8 mouse cellular contexts compared by ENCODE assay signal in the genomic region with DNA sequence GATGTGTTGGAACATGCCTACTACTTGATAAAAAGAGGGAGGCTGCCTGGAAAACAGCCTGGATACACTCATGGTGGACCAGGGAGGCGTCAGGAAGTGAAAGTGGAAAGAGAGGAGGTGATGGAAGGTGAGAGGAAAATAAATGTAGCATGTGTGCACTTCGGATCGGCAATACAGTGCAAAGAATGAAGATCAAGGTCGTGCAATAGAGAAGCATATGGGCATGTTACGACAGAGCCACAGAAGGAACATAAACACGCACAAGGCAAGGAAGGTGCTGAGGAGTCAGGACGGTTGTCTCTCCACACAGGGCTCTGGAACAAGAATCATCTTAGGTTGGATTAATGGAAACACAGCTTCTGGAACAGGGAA. TPM values are rescaled to one million over a fixed set of nuclear protein-coding genes. Genes with fewer than 3 reads are reported as not detected.
DNase-seq lines count a peak whose midpoint lies in the region; ATAC-seq lines count a peak whose summit lies in the region.

No protein-coding gene starts in this region.

- DNase-seq in hindbrain, embryonic 10.5 days (ENCODE audit: low spot score): no peak
- DNase-seq in hindbrain, embryonic 11.5 days (ENCODE audit: low spot score): no peak
- DNase-seq in 416B (ENCODE audit: low read depth): peak; percentile 59
- no peak for DNase-seq in embryonic facial prominence, embryonic 10.5 days (ENCODE audit: low spot score)
- no peak for DNase-seq in limb, embryonic 11.5 days (ENCODE audit: low spot score)
- DNase-seq in thymus, postnatal 10 days (ENCODE audit: low spot score in 2 of 2): no peak
- DNase-seq in thymus, postnatal 36 days: no peak
- no peak for DNase-seq in cerebellum, postnatal 4 days (ENCODE audit: low spot score in 2 of 2)

- peak overlapping the region; percentile 67 for H3K4me3 ChIP-seq in hindbrain, embryonic 10.5 days
- no peak overlapping the region for H3K4me3 ChIP-seq in hindbrain, embryonic 11.5 days (ENCODE audit: low read depth, low read length)
- peak overlapping the region; percentile 73 for H3K4me3 ChIP-seq in embryonic facial prominence, embryonic 10.5 days
- no peak overlapping the region for H3K4me3 ChIP-seq in limb, embryonic 11.5 days (ENCODE audit: low read depth, low read length)

- WGBS in hindbrain, embryonic 10.5 days: 33% methylated on average over 7 of the region's 7 CpGs
- WGBS in hindbrain, embryonic 11.5 days: 34% methylated on average over 7 of the region's 7 CpGs
- 22% methylated on average over 7 of the region's 7 CpGs for WGBS in embryonic facial prominence, embryonic 10.5 days
- 25% methylated on average over 7 of the region's 7 CpGs for WGBS in limb, embryonic 11.5 days

- no peak overlapping the region for H3K4me2 ChIP-seq in hindbrain, embryonic 11.5 days (replicated peaks; ENCODE audit: low read depth, low read length)
- 0 out of 2 replicates have a peak overlapping the region, but pooled peaks have one; percentile 5 for H3K4me2 ChIP-seq in limb, embryonic 11.5 days (ENCODE audit: low read depth, severe bottlenecking)

- no peak overlapping the region for H3K9ac ChIP-seq in hindbrain, embryonic 11.5 days (ENCODE audit: low read depth, low read length)
- H3K9ac ChIP-seq in limb, embryonic 11.5 days (ENCODE audit: low read length): peak overlapping the region; percentile 41; the same call in 1 of the 2 replicates

- peak overlapping the region; percentile 100 for H3K27ac ChIP-seq in hindbrain, embryonic 10.5 days
- no peak overlapping the region for H3K27ac ChIP-seq in hindbrain, embryonic 11.5 days (ENCODE audit: low read depth, low read length)
- peak overlapping the region; percentile 99 for H3K27ac ChIP-seq in embryonic facial prominence, embryonic 10.5 days (replicated peaks)
- H3K27ac ChIP-seq in limb, embryonic 11.5 days (replicated peaks; ENCODE audit: low read depth, low read length): no peak overlapping the region

- H3K36me3 ChIP-seq in hindbrain, embryonic 10.5 days: no peaks in the 10 kb centered on the region
- no peaks in the 10 kb centered on the region for H3K36me3 ChIP-seq in hindbrain, embryonic 11.5 days (ENCODE audit: control insufficient read depth, insufficient read depth, low read length)
- no peaks in the 10 kb centered on the region for H3K36me3 ChIP-seq in embryonic facial prominence, embryonic 10.5 days (replicated peaks)
- H3K36me3 ChIP-seq in limb, embryonic 11.5 days (ENCODE audit: control insufficient read depth, insufficient read depth, low read length): no peaks in the 10 kb centered on the region

- H3K4me1 ChIP-seq in hindbrain, embryonic 10.5 days (replicated peaks): peaks cover 48% of the 10 kb centered on the region
- peaks cover 8% of the 10 kb centered on the region for H3K4me1 ChIP-seq in hindbrain, embryonic 11.5 days (replicated peaks; ENCODE audit: control insufficient read depth, insufficient read depth, low read length)
- peaks cover 35% of the 10 kb centered on the region for H3K4me1 ChIP-seq in embryonic facial prominence, embryonic 10.5 days
- peaks cover 18% of the 10 kb centered on the region for H3K4me1 ChIP-seq in limb, embryonic 11.5 days (ENCODE audit: control insufficient read depth, insufficient read depth, low read length)

- H3K9me3 ChIP-seq in hindbrain, embryonic 10.5 days: no peaks in the 10 kb centered on the region
- no peaks in the 10 kb centered on the region for H3K9me3 ChIP-seq in hindbrain, embryonic 11.5 days (ENCODE audit: control insufficient read depth, low read length)
- no peaks in the 10 kb centered on the region for H3K9me3 ChIP-seq in embryonic facial prominence, embryonic 10.5 days
- no peaks in the 10 kb centered on the region for H3K9me3 ChIP-seq in limb, embryonic 11.5 days (ENCODE audit: control insufficient read depth, low read length)

- ATAC-seq in hindbrain, embryonic 11.5 days (ENCODE audit: low FRiP score): no peak
- ATAC-seq in limb, embryonic 11.5 days (ENCODE audit: insufficient number of reproducible peaks, low FRiP score, low TSS enrichment, low read depth): no peak

- H3K27me3 ChIP-seq in hindbrain, embryonic 10.5 days (ENCODE audit: insufficient read depth, poor library complexity, severe bottlenecking): no peaks in the 10 kb centered on the region
- no peaks in the 10 kb centered on the region for H3K27me3 ChIP-seq in hindbrain, embryonic 11.5 days (ENCODE audit: control insufficient read depth, insufficient read depth, low read length)
- H3K27me3 ChIP-seq in embryonic facial prominence, embryonic 10.5 days (replicated peaks; ENCODE audit: low read depth, poor library complexity, severe bottlenecking): no peaks in the 10 kb centered on the region
- H3K27me3 ChIP-seq in limb, embryonic 11.5 days (ENCODE audit: control insufficient read depth, insufficient read depth, low read length): no peaks in the 10 kb centered on the region

RNA-seq across cellular contexts. Expression of a gene that starts 59.9 kb away (rescaled TPM):
- polyA plus RNA-seq in hindbrain, embryonic 10.5 days (2016; fragmentation: Nextera tagmentation; extraction: Ambion mirVana): 36.0 and 37.5 TPM in 2 replicates
- polyA plus RNA-seq in hindbrain, embryonic 11.5 days (2014; fragmentation: Nextera tagmentation; extraction: Ambion mirVana): 40.8 and 51.6 TPM in 2 replicates
- polyA plus RNA-seq in embryonic facial prominence, embryonic 10.5 days (2016; fragmentation: Nextera tagmentation; extraction: Ambion mirVana): 38.9 and 40.0 TPM in 2 replicates
- polyA plus RNA-seq in limb, embryonic 11.5 days (2014; fragmentation: Nextera tagmentation; extraction: Ambion mirVana): 46.2 and 50.3 TPM in 2 replicates

Comparison
In these comparisons a context has a peak if more than half of its experiments do, and no peak if none do; other contexts are left out.
1. H3K27ac ChIP-seq: peak in hindbrain, embryonic 10.5 days (single experiment) and embryonic facial prominence, embryonic 10.5 days (single experiment); none in hindbrain, embryonic 11.5 days (single experiment) and limb, embryonic 11.5 days (single experiment).
2. H3K4me3 ChIP-seq: peak in hindbrain, embryonic 10.5 days (single experiment) and embryonic facial prominence, embryonic 10.5 days (single experiment); none in hindbrain, embryonic 11.5 days (single experiment) and limb, embryonic 11.5 days (single experiment).